Mouse (Mus musculus) gastrocnemius, postnatal 10 days (tissue): ENCODE measurements around the gene Aldh16a1. TPM values are rescaled to one million over a fixed set of nuclear protein-coding genes. Genes with fewer than 3 reads are reported as not detected.

Experiments
- DNase-seq: peaks from one replicate; pipeline ENCODE4 v3.0.0; 2021; ENCODE audit warnings: mixed read lengths
- microRNA-seq, 2 experiments: library from miRNA; unstranded; fragments of <30 nt; microRNA quantifications; one replicate each; pipeline ENCODE4 v1.2.0; 2021
- total RNA-seq, 2 experiments: library from RNA; stranded (reverse); gene quantifications; 2 replicates each; pipeline ENCODE4 v1.2.3; 2021

Aldh16a1 gene
- total RNA-seq, 2 experiments from 2014 or later: 23.9 to 28.6 TPM

- DNase-seq: peak; percentile 46
Measured at GRCm38 (mm10) chr7:45091001-45091990, 63.1 kb downstream of the Aldh16a1 start.

Small RNA genes within 50 kb of the gene (microRNA-seq; reads per million reads assigned to microRNA genes)
- gene Mir150 (135 to 344 reads per million in 2 experiments), gene Mir5121 (6.8 to 8.6 reads per million in 2 experiments), gene Mir7055 (0 reads per million in 2 experiments)

Other genes with a start within 250 kb of the Aldh16a1 start
- 10 to 100 TPM; 59.0 to 65.0 TPM for gene Ap2a1, start 225.1 kb downstream of the Aldh16a1 start, total RNA-seq
- gene Tsks, start 211.4 kb downstream of the Aldh16a1 start, total RNA-seq: not detected
- 1 to 10 TPM; 4.4 to 5.7 TPM for gene Cpt1c, start 179.7 kb downstream of the Aldh16a1 start, total RNA-seq
- gene Prmt1, start 168.0 kb downstream of the Aldh16a1 start, total RNA-seq: 100 to 1,000 TPM; 267 to 271 TPM
- gene Irf3, start 156.9 kb downstream of the Aldh16a1 start, total RNA-seq: 10 to 100 TPM; 26.5 to 35.8 TPM
- 10 to 100 TPM; 10.8 to 14.0 TPM for gene Bcl2l12, start 155.9 kb downstream of the Aldh16a1 start, total RNA-seq
- gene Scaf1, start 138.2 kb downstream of the Aldh16a1 start, total RNA-seq: 10 to 100 TPM; 47.7 to 55.8 TPM
- gene Rras, start 136.6 kb downstream of the Aldh16a1 start, total RNA-seq: 10 to 100 TPM; 75.5 to 80.6 TPM
- 10 to 100 TPM; 36.0 to 43.1 TPM for gene Prr12, start 101.7 kb downstream of the Aldh16a1 start, total RNA-seq
- gene Nosip, start 92.2 kb downstream of the Aldh16a1 start, total RNA-seq: 10 to 100 TPM; 35.9 to 40.5 TPM
- gene Prrg2, start 91.9 kb downstream of the Aldh16a1 start, total RNA-seq: 10 to 100 TPM in 1 of 2 experiments, 1 to 10 TPM in 1; 8.5 to 10.7 TPM
- 100 to 1,000 TPM; 103 to 148 TPM for gene Rcn3, start 62.4 kb downstream of the Aldh16a1 start, total RNA-seq
- 10 to 100 TPM; 70.9 to 75.2 TPM for gene Fcgrt, start 50.7 kb downstream of the Aldh16a1 start, total RNA-seq
- 100 to 1,000 TPM; 762 to 817 TPM for gene Rps11, start 30.1 kb downstream of the Aldh16a1 start, total RNA-seq
- 1,000 to 10,000 TPM; 1,164 to 1,215 TPM for gene Rpl13a, start 25.8 kb downstream of the Aldh16a1 start, total RNA-seq
- not detected for gene Gm45713, start 18.4 kb downstream of the Aldh16a1 start, total RNA-seq
- 1 to 10 TPM; 2.3 to 4.3 TPM for gene Flt3l, start 18.2 kb downstream of the Aldh16a1 start, total RNA-seq
- gene Pih1d1, start 281 bp downstream of the Aldh16a1 start, total RNA-seq: 10 to 100 TPM; 46.6 to 48.2 TPM
- 1 to 10 TPM; 4.7 to 4.9 TPM for gene Slc17a7, start 9.4 kb upstream of the Aldh16a1 start, total RNA-seq
- under 1 TPM; 0.49 to 0.63 TPM for gene Gfy, start 25.0 kb upstream of the Aldh16a1 start, total RNA-seq
- gene Pth2, start 26.4 kb upstream of the Aldh16a1 start, total RNA-seq: not detected
- gene Ccdc155, start 50.3 kb upstream of the Aldh16a1 start, total RNA-seq: 1 to 10 TPM; 2.5 to 2.8 TPM
- gene Dkkl1, start 57.6 kb upstream of the Aldh16a1 start, total RNA-seq: not detected
- gene Tead2, start 61.2 kb upstream of the Aldh16a1 start, total RNA-seq: 10 to 100 TPM; 15.6 to 25.9 TPM
- gene Cd37, start 84.5 kb upstream of the Aldh16a1 start, total RNA-seq: 1 to 10 TPM; 1.8 to 3.4 TPM
- not detected for gene Slc6a16, start 86.5 kb upstream of the Aldh16a1 start, total RNA-seq
- gene Slc6a21, start 122.9 kb upstream of the Aldh16a1 start, total RNA-seq: not detected
- 10 to 100 TPM; 25.5 to 35.2 TPM for gene Trpm4, start 179.2 kb upstream of the Aldh16a1 start, total RNA-seq
- gene Hrc, start 180.7 kb upstream of the Aldh16a1 start, total RNA-seq: 100 to 1,000 TPM; 579 to 609 TPM
- gene Ppfia3, start 212.4 kb upstream of the Aldh16a1 start, total RNA-seq: under 1 TPM; 0.89 to 0.97 TPM
- gene Lin7b, start 216.0 kb upstream of the Aldh16a1 start, total RNA-seq: 1 to 10 TPM; 1.9 to 2.0 TPM
- gene Snrnp70, start 241.2 kb upstream of the Aldh16a1 start, total RNA-seq: 100 to 1,000 TPM; 123 to 156 TPM